Mouse (Mus musculus) lung, embryonic 14.5 days (tissue): ENCODE measurements at regions not wholly inside any gene's neighbourhood (a gene's known extent, or its start where the extent isn't known, plus 50 kb on each side); places are given as distances from the start of the nearest gene placed in this dataset.

ENCODE experiments used
- ATAC-seq: fragments of 200-750 bp; cut with Nextera tagmentation; 2 replicates; pipeline ENCODE4 v1.8.0; 2017; ENCODE audit warnings: mild to moderate bottlenecking, moderate TSS enrichment, moderate library complexity; ENCODE audit not compliant: insufficient read depth
- DNase-seq: peaks from one replicate; pipeline ENCODE4 v3.0.0-alpha.2; 2015
- H3K27ac ChIP-seq: fragments of 300-500 bp; sonication (generic); 2 replicates; pipeline ENCODE4 v1.5.1; 2014; ENCODE audit warnings: low read depth, mild to moderate bottlenecking, moderate library complexity
- H3K27me3 ChIP-seq: fragments of 300-500 bp; sonication (generic); 2 replicates; pipeline ENCODE4 v1.6.1; 2014; ENCODE audit warnings: low read length, control low read depth; ENCODE audit not compliant: insufficient read depth
- H3K36me3 ChIP-seq: fragments of 300-500 bp; sonication (generic); 2 replicates; pipeline ENCODE4 v1.6.1; 2014; ENCODE audit warnings: control low read depth; ENCODE audit not compliant: insufficient read depth
- H3K4me1 ChIP-seq: fragments of 300-500 bp; sonication (generic); 2 replicates; pipeline ENCODE4 v1.6.1; 2014; ENCODE audit warnings: antibody characterized with exemption, control low read depth; ENCODE audit not compliant: insufficient read depth
- H3K4me2 ChIP-seq: fragments of 300-500 bp; sonication (generic); 2 replicates; pipeline ENCODE4 v1.6.1; 2014; ENCODE audit warnings: mild to moderate bottlenecking
- H3K4me3 ChIP-seq: fragments of 300-500 bp; sonication (generic); 2 replicates; pipeline ENCODE4 v1.5.1; 2014; ENCODE audit warnings: low read depth, low read length
- H3K9ac ChIP-seq: fragments of 300-500 bp; sonication (generic); 2 replicates; pipeline ENCODE4 v1.6.1; 2014
- H3K9me3 ChIP-seq: fragments of 300-500 bp; sonication (generic); 2 replicates; pipeline ENCODE4 v1.6.1; 2016; ENCODE audit warnings: low read depth, low read length, control low read depth
- CTCF ChIP-seq: IDR thresholded peaks from 2 replicates; pipeline ENCODE4 v1.5.1; 2016; ENCODE audit warnings: antibody characterized with exemption, low read depth
- WGBS: fragments of 180-500 bp; shearing (Covaris S2); extraction: QIAGEN DNeasy Blood & Tissue Kit; methylation state at CpG from one replicate; pipeline ENCODE4 v1.1.7; 2014; 5-methylcytosine and 5-hydroxymethylcytosine counted together

GRCm38 (mm10) chr1:113550172-113550571, 1685.5 kb upstream of the Dsel start:
- whole genome bisulfite sequencing = 53% methylated on average over 1 of the region's 1 CpGs
- H3K9ac ChIP-seq = no peak overlapping the region
- no peaks in the 10 kb centered on the region for H3K9me3 ChIP-seq

GRCm38 (mm10) chr1:113539981-113540380, 1675.3 kb upstream of the Dsel start:
- H3K27me3 ChIP-seq = no peaks in the 10 kb centered on the region
- H3K4me3 ChIP-seq = no peak overlapping the region
- H3K9me3 ChIP-seq = no peaks in the 10 kb centered on the region
- no peak overlapping the region for H3K4me2 ChIP-seq
- no peak for DNase-seq
- no peak for TF ChIP-seq CTCF
- no peak for ATAC-seq
- H3K4me1 ChIP-seq = no peaks in the 10 kb centered on the region
- no peaks in the 10 kb centered on the region for H3K36me3 ChIP-seq
- no peak overlapping the region for H3K9ac ChIP-seq
- H3K27ac ChIP-seq = no peak overlapping the region

More at GRCm38 (mm10) chr1:113550172-113550571, 1685.5 kb upstream of the Dsel start:
- DNase-seq (no peak), ATAC-seq (no peak)
- H3K4me3 ChIP-seq = no peak overlapping the region
- H3K27me3 ChIP-seq = no peaks in the 10 kb centered on the region
- H3K4me2 ChIP-seq = no peak overlapping the region
- no peaks in the 10 kb centered on the region for H3K4me1 ChIP-seq
- TF ChIP-seq CTCF = no peak
- no peak overlapping the region for H3K27ac ChIP-seq
- H3K36me3 ChIP-seq = no peaks in the 10 kb centered on the region

- no peak overlapping the region for H3K4me2 ChIP-seq
- H3K27ac ChIP-seq = no peak overlapping the region
- 79% methylated on average over 3 of the region's 3 CpGs for WGBS
- H3K4me1 ChIP-seq = no peaks in the 10 kb centered on the region
- TF ChIP-seq CTCF = no peak
- H3K4me3 ChIP-seq = no peak overlapping the region
- no peak for ATAC-seq
- H3K9ac ChIP-seq = no peak overlapping the region
- no peaks in the 10 kb centered on the region for H3K36me3 ChIP-seq
- DNase-seq = no peak
- H3K9me3 ChIP-seq = no peaks in the 10 kb centered on the region
- no peaks in the 10 kb centered on the region for H3K27me3 ChIP-seq
These were observed 1665.8 kb upstream of the Dsel start for GRCm38 (mm10) chr1:113530553-113530952.

- ATAC-seq (no peak), DNase-seq (no peak)
- no peak for TF ChIP-seq CTCF
- Histone ChIP-seq H3K27me3 (no peaks in the 10 kb centered on the region), H3K9me3 (no peaks in the 10 kb centered on the region), H3K4me3 (no peak overlapping the region), H3K9ac (no peak overlapping the region), H3K36me3 (no peaks in the 10 kb centered on the region), H3K4me2 (no peak overlapping the region), H3K27ac (no peak overlapping the region), H3K4me1 (no peaks in the 10 kb centered on the region)
- WGBS = 45% methylated on average over 2 of the region's 2 CpGs
These were observed 1631.3 kb upstream of the Dsel start for GRCm38 (mm10) chr1:113495987-113496386.

GRCm38 (mm10) chr1:113490243-113491003, 1625.7 kb upstream of the Dsel start:
- Histone ChIP-seq H3K36me3 (no peaks in the 10 kb centered on the region), H3K4me2 (no peak overlapping the region), H3K27ac (no peak overlapping the region), H3K4me1 (no peaks in the 10 kb centered on the region), H3K9ac (no peak overlapping the region), H3K9me3 (no peaks in the 10 kb centered on the region), H3K27me3 (no peaks in the 10 kb centered on the region), H3K4me3 (no peak overlapping the region)
- WGBS = 78% methylated on average over 5 of the region's 5 CpGs
- no peak for DNase-seq
- no peak for TF ChIP-seq CTCF
- ATAC-seq = no peak

- H3K36me3 ChIP-seq = no peaks in the 10 kb centered on the region
- no peak for DNase-seq
- 71% methylated on average over 7 of the region's 7 CpGs for WGBS
- H3K27me3 ChIP-seq = no peaks in the 10 kb centered on the region
- no peak overlapping the region for H3K4me2 ChIP-seq
- H3K4me1 ChIP-seq = no peaks in the 10 kb centered on the region
- no peak overlapping the region for H3K4me3 ChIP-seq
- no peak for TF ChIP-seq CTCF
- ATAC-seq = no peak
- no peak overlapping the region for H3K27ac ChIP-seq
- no peak overlapping the region for H3K9ac ChIP-seq
- H3K9me3 ChIP-seq = no peaks in the 10 kb centered on the region
These were observed 1592.0 kb upstream of the Dsel start for GRCm38 (mm10) chr1:113456538-113457273.

- no peak overlapping the region for H3K9ac ChIP-seq
- H3K9me3 ChIP-seq = no peaks in the 10 kb centered on the region
- WGBS = 52% methylated on average over 1 of the region's 1 CpGs
- no peak overlapping the region for H3K4me2 ChIP-seq
- DNase-seq (no peak), ATAC-seq (no peak)
- no peaks in the 10 kb centered on the region for H3K4me1 ChIP-seq
- no peak overlapping the region for H3K4me3 ChIP-seq
- H3K36me3 ChIP-seq = no peaks in the 10 kb centered on the region
- H3K27ac ChIP-seq = no peak overlapping the region
- H3K27me3 ChIP-seq = no peaks in the 10 kb centered on the region
- no peak for TF ChIP-seq CTCF
These were observed 1569.0 kb upstream of the Dsel start for GRCm38 (mm10) chr1:113433701-113434100.
